Mouse (Mus musculus): Measurements from ENCODE around the gene Pax4.

DNA sequence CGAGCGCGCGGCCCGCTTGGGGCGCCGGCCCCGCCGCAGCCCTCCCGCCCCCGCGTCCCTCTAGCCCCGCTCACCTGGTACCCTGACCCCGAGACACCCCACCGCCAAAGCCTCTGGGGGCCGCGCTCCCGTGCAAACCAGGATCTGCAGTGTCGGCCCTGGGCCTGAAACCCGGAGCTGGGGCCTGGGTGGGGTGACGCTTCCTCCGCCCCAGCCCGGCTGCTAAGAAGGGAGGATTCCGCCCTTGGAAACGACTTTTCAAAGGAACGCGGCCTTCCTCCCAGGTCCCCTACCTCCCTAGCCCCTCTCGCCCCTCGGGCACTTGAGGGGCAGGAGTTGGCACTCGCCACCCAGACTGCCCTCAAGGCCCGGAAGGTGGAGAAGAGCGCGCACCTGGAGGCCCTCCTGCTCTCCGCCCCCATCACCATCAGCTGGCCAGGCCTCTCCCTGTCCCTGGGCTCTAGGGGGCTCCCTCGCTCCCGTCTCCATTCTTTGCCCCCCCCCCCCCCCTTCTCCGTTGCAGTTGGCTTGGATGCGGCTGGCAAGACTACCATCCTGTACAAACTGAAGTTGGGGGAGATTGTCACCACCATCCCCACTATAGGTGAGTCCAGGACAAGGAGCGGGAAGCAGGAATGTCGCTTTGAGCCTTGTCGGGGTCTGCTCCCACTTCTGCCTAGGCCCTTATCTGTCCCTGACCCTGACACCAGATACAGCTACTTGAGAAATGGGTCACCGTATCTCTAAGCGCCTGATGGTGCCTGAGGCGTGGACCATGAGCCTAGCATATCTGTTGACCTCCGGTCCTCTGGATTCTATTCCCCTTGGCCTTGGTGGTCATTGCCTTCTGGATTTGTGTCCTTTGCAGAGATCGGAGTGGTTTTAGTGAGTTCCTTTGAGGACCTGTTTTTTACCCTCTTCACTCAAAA, 25.1 kb downstream of the Pax4 start:
- TF ChIP-seq CTCF (IDR thresholded peaks at IDR 0.05; ENCODE audit: low read depth, low read length) (peak; percentile 26; the same call in 1 of the 2 replicates), POLR2A (IDR thresholded peaks at IDR 0.05; ENCODE audit: extremely low read depth, insufficient read depth, low read length) (0 out of 2 replicates have a peak, but pooled peaks have one; percentile 10)

All from liver, adult 2 months (tissue).